Mouse (Mus musculus) midbrain, embryonic 12.5 days (tissue): ENCODE results near the gene Hspd1. TPM values are rescaled to one million over a fixed set of nuclear protein-coding genes. Genes with fewer than 3 reads are reported as not detected.

ENCODE experiments used
- ATAC-seq: fragments of 200-750 bp; cut with Nextera tagmentation; 2 replicates; pipeline ENCODE4 v1.8.0; 2017; ENCODE audit warnings: low read depth, moderate TSS enrichment, moderate library complexity; ENCODE audit not compliant: low FRiP score
- H3K27ac ChIP-seq: fragments of 300-500 bp; sonication (generic); replicated peaks from 2 replicates; pipeline ENCODE4 v1.5.1; 2016; ENCODE audit warnings: mild to moderate bottlenecking
- H3K27me3 ChIP-seq: fragments of 300-500 bp; sonication (generic); 2 replicates; pipeline ENCODE4 v1.6.1; 2016; ENCODE audit warnings: mild to moderate bottlenecking
- H3K36me3 ChIP-seq: fragments of 300-500 bp; sonication (generic); 2 replicates; pipeline ENCODE4 v1.6.1; 2016
- H3K4me1 ChIP-seq: fragments of 300-500 bp; sonication (generic); 2 replicates; pipeline ENCODE4 v1.6.1; 2016
- H3K4me2 ChIP-seq: fragments of 300-500 bp; sonication (generic); replicated peaks from 2 replicates; pipeline ENCODE4 v1.6.1; 2016; ENCODE audit warnings: mild to moderate bottlenecking, moderate library complexity
- H3K4me3 ChIP-seq: fragments of 300-500 bp; sonication (generic); 2 replicates; pipeline ENCODE4 v1.5.1; 2016; ENCODE audit warnings: mild to moderate bottlenecking
- H3K9ac ChIP-seq: fragments of 300-500 bp; sonication (generic); replicated peaks from 2 replicates; pipeline ENCODE4 v1.6.1; 2016; ENCODE audit warnings: mild to moderate bottlenecking, moderate library complexity
- H3K9me3 ChIP-seq: fragments of 300-500 bp; sonication (generic); 2 replicates; pipeline ENCODE4 v1.6.1; 2016; ENCODE audit warnings: mild to moderate bottlenecking
- WGBS: fragments of 180-500 bp; shearing (Covaris S2); methylation state at CpG from one replicate; pipeline ENCODE4 v1.1.7; 2016; 5-methylcytosine and 5-hydroxymethylcytosine counted together
- polyA plus RNA-seq: library from polyadenylated mRNA; unstranded; fragments of >200 nt; fragmentation: Nextera tagmentation; extraction: Ambion mirVana; gene quantifications from 2 replicates; pipeline ENCODE4 v1.2.1, GENCODE M21; 2016

Hspd1 gene
- polyA plus RNA-seq, 1 experiment from 2014 or later = 337 TPM

- 94% methylated on average over 4 of the region's 4 CpGs for WGBS
- ATAC-seq = no peak
Measured at GRCm38 (mm10) chr1:55109066-55109766, 21.2 kb upstream of the Hspd1 start.

GRCm38 (mm10) chr1:55108473-55108872 is 20.4 kb upstream of the Hspd1 start:
- no peaks in the 10 kb centered on the region for H3K4me1 ChIP-seq
- H3K9me3 ChIP-seq = no peaks in the 10 kb centered on the region
- ATAC-seq = no peak
- H3K9ac ChIP-seq = no peak overlapping the region
- no peak overlapping the region for H3K4me2 ChIP-seq
- H3K4me3 ChIP-seq = no peak overlapping the region
- H3K27ac ChIP-seq = no peak overlapping the region
- WGBS = 31% methylated on average over 2 of the region's 2 CpGs
- H3K27me3 ChIP-seq = no peaks in the 10 kb centered on the region
- no peaks in the 10 kb centered on the region for H3K36me3 ChIP-seq

More at GRCm38 (mm10) chr1:55109066-55109766, 21.2 kb upstream of the Hspd1 start:
- no peak overlapping the region for H3K4me2 ChIP-seq
- no peaks in the 10 kb centered on the region for H3K4me1 ChIP-seq
- H3K9me3 ChIP-seq = no peaks in the 10 kb centered on the region
- H3K9ac ChIP-seq = no peak overlapping the region
- no peak overlapping the region for H3K27ac ChIP-seq
- no peaks in the 10 kb centered on the region for H3K27me3 ChIP-seq
- no peaks in the 10 kb centered on the region for H3K36me3 ChIP-seq
- no peak overlapping the region for H3K4me3 ChIP-seq

- ATAC-seq = no peak
- 92% methylated on average over 1 of the region's 1 CpGs for WGBS
- Histone ChIP-seq H3K27ac (no peak overlapping the region), H3K4me1 (no peaks in the 10 kb centered on the region), H3K36me3 (no peaks in the 10 kb centered on the region), H3K4me3 (no peak overlapping the region), H3K9me3 (no peaks in the 10 kb centered on the region), H3K27me3 (no peaks in the 10 kb centered on the region), H3K4me2 (no peak overlapping the region), H3K9ac (no peak overlapping the region)
Measured at GRCm38 (mm10) chr1:55107644-55108043, 19.6 kb upstream of the Hspd1 start.

- no peaks in the 10 kb centered on the region for H3K27me3 ChIP-seq
- no peaks in the 10 kb centered on the region for H3K4me1 ChIP-seq
- no peaks in the 10 kb centered on the region for H3K36me3 ChIP-seq
- 88% methylated on average over 9 of the region's 9 CpGs for WGBS
- no peaks in the 10 kb centered on the region for H3K9me3 ChIP-seq
- H3K4me3 ChIP-seq = no peak overlapping the region
- no peak overlapping the region for H3K27ac ChIP-seq
- no peak for ATAC-seq
- no peak overlapping the region for H3K9ac ChIP-seq
- no peak overlapping the region for H3K4me2 ChIP-seq
Measured at GRCm38 (mm10) chr1:55106919-55107585, 19.0 kb upstream of the Hspd1 start.

- ATAC-seq = no peak
- peaks cover 12% of the 10 kb centered on the region for H3K36me3 ChIP-seq
- no peaks in the 10 kb centered on the region for H3K27me3 ChIP-seq
- H3K9me3 ChIP-seq = no peaks in the 10 kb centered on the region
- H3K4me2 ChIP-seq = no peak overlapping the region
- H3K9ac ChIP-seq = no peak overlapping the region
- H3K27ac ChIP-seq = no peak overlapping the region
- H3K4me3 ChIP-seq = no peak overlapping the region
- peaks cover 14% of the 10 kb centered on the region for H3K4me1 ChIP-seq
- WGBS = 73% methylated on average over 1 of the region's 1 CpGs
Measured at GRCm38 (mm10) chr1:55092469-55092868, 4.4 kb upstream of the Hspd1 start.

- H3K4me1 ChIP-seq = peaks cover 14% of the 10 kb centered on the region
- no peak overlapping the region for H3K9ac ChIP-seq
- no peak for ATAC-seq
- H3K36me3 ChIP-seq = peaks cover 12% of the 10 kb centered on the region
- no peaks in the 10 kb centered on the region for H3K9me3 ChIP-seq
- H3K27me3 ChIP-seq = no peaks in the 10 kb centered on the region
- H3K4me3 ChIP-seq = no peak overlapping the region
- 89% methylated on average over 2 of the region's 2 CpGs for WGBS
- no peak overlapping the region for H3K4me2 ChIP-seq
- H3K27ac ChIP-seq = no peak overlapping the region
Measured at GRCm38 (mm10) chr1:55092056-55092455, 4.0 kb upstream of the Hspd1 start.

GRCm38 (mm10) chr1:55089498-55090064 is 1.5 kb upstream of the Hspd1 start:
- Histone ChIP-seq H3K9me3 (no peaks in the 10 kb centered on the region), H3K27ac (no peak overlapping the region)

GRCm38 (mm10) chr1:55088611-55089497 is 811 bp upstream of the Hspd1 start:
- peak overlapping the region; percentile 91 for H3K4me2 ChIP-seq
- H3K27ac ChIP-seq = peak overlapping the region; percentile 94
- 9% methylated on average over 16 of the region's 16 CpGs for WGBS
- H3K9me3 ChIP-seq = no peaks in the 10 kb centered on the region
- no peak; the same call in 1 of the 2 replicates for ATAC-seq
- peak overlapping the region; percentile 86 for H3K4me3 ChIP-seq
- H3K9ac ChIP-seq = peak overlapping the region; percentile 73
- H3K36me3 ChIP-seq = peaks cover 22% of the 10 kb centered on the region
- no peaks in the 10 kb centered on the region for H3K27me3 ChIP-seq
- peaks cover 37% of the 10 kb centered on the region for H3K4me1 ChIP-seq

More at GRCm38 (mm10) chr1:55089498-55090064, 1.5 kb upstream of the Hspd1 start:
- H3K36me3 ChIP-seq = peaks cover 14% of the 10 kb centered on the region
- no peaks in the 10 kb centered on the region for H3K27me3 ChIP-seq
- peak overlapping the region; percentile 73; the same call in 1 of the 2 replicates for H3K9ac ChIP-seq
- no peak for ATAC-seq
- H3K4me2 ChIP-seq = peak overlapping the region; percentile 91
- peak overlapping the region; percentile 86 for H3K4me3 ChIP-seq
- H3K4me1 ChIP-seq = peaks cover 34% of the 10 kb centered on the region
- WGBS = 89% methylated on average over 5 of the region's 5 CpGs

- peak overlapping the region; percentile 86 for H3K4me3 ChIP-seq
- ATAC-seq = peak; percentile 82
- 0% methylated on average over 42 of the region's 57 CpGs for whole genome bisulfite sequencing
- peak overlapping the region; percentile 92 for H3K9ac ChIP-seq
- H3K9me3 ChIP-seq = 0 out of 2 replicates have a peak, but pooled peaks cover 3% of the 10 kb centered on the region
- H3K27me3 ChIP-seq = no peaks in the 10 kb centered on the region
- H3K36me3 ChIP-seq = peaks cover 36% of the 10 kb centered on the region
- H3K4me1 ChIP-seq = peaks cover 37% of the 10 kb centered on the region
- peak overlapping the region; percentile 94 for H3K27ac ChIP-seq
- H3K4me2 ChIP-seq = peak overlapping the region; percentile 91
Measured at GRCm38 (mm10) chr1:55087401-55087904, 590 bp downstream of the Hspd1 start.

- peak overlapping the region; percentile 86 for H3K4me3 ChIP-seq
- H3K27me3 ChIP-seq = no peaks in the 10 kb centered on the region
- H3K4me1 ChIP-seq = peaks cover 37% of the 10 kb centered on the region
- H3K36me3 ChIP-seq = peaks cover 36% of the 10 kb centered on the region
- H3K27ac ChIP-seq = peak overlapping the region; percentile 94
- no peak for ATAC-seq
- 0 out of 2 replicates have a peak, but pooled peaks cover 4% of the 10 kb centered on the region for H3K9me3 ChIP-seq
- H3K9ac ChIP-seq = peak overlapping the region; percentile 92
- peak overlapping the region; percentile 91 for H3K4me2 ChIP-seq
- under 1% methylated on average over 13 of the region's 13 CpGs for WGBS
Measured at GRCm38 (mm10) chr1:55086868-55087400, 1.1 kb downstream of the Hspd1 start.

- H3K27ac ChIP-seq = no peak overlapping the region
- 0 out of 2 replicates have a peak, but pooled peaks cover 4% of the 10 kb centered on the region for H3K9me3 ChIP-seq
- no peaks in the 10 kb centered on the region for H3K27me3 ChIP-seq
- ATAC-seq = no peak
- H3K9ac ChIP-seq = peak overlapping the region; percentile 37; the same call in 1 of the 2 replicates
- H3K4me2 ChIP-seq = peak overlapping the region; percentile 91
- peaks cover 39% of the 10 kb centered on the region for H3K36me3 ChIP-seq
- 53% methylated on average over 7 of the region's 7 CpGs for WGBS
- H3K4me1 ChIP-seq = peaks cover 37% of the 10 kb centered on the region
- H3K4me3 ChIP-seq = peak overlapping the region; percentile 86; the same call in 1 of the 2 replicates
Measured at GRCm38 (mm10) chr1:55085781-55086366, 2.2 kb downstream of the Hspd1 start.
